Mouse (Mus musculus): ENCODE results near the gene Cps1. TPM values are rescaled to one million over a fixed set of nuclear protein-coding genes. Genes with fewer than 3 reads are reported as not detected.

Gene Cps1
- total and polyA plus RNA-seq, 3 experiments = 0.02 to 0.08 (median 0.05) TPM

DNA sequence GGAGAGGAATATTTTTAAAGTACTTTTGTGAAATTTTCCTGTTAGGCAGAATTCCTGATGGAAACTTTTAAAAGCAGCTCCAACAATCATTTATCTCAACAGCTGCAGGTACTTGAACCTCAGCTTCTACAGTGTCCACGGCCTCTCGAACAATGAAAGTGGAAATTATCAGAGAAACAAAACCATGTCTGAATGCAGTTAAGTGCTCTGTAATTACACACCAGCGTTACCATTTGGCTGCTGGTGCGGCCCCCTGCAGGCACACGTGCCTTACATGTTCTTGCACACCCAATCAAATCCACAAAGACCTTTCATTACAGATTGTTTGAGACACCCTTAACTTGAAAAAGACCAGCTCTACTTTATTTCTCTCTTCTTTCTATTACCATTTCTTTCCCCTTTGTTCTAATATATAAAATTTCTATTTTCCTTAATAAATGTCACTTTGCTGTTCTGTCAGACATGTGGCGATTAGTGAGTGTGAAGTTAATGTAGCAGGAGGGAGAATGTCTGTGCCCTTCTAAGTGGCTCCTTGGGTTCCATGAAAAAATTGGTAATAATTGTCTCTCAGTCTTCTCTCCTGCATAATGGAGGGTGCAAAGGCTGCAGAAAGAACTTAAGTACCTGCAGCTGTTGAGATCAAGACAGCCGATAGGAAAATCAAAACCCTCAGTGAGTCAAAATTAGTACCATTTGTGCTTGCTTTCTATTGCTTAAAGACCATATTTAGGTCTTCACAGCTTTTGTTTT is 112.8 kb downstream of the Cps1 start:
- H3K36me3 ChIP-seq (ENCODE audit: control insufficient read depth, insufficient read depth, low read length) = no peaks in the 10 kb centered on the region
- TF ChIP-seq POLR2A (IDR thresholded peaks at IDR 0.05; ENCODE audit: insufficient read depth, low read depth, low read length) = no peak
- no peak for TF ChIP-seq EP300 (IDR thresholded peaks at IDR 0.05; ENCODE audit: insufficient read depth, low read depth, low read length)
- TF ChIP-seq CTCF (IDR thresholded peaks at IDR 0.05) = no peak
- WGBS = 75% methylated on average over 7 of the region's 7 CpGs
- H3K9ac ChIP-seq (ENCODE audit: low read depth, low read length) = no peak overlapping the region
- H3K27ac ChIP-seq = no peak overlapping the region
- H3K4me1 ChIP-seq (ENCODE audit: control insufficient read depth, insufficient read depth, low read length) = no peaks in the 10 kb centered on the region
- intact Hi-C loops (cut with DNase I) = no loop called here
- no peaks in the 10 kb centered on the region for H3K27me3 ChIP-seq (ENCODE audit: control insufficient read depth, insufficient read depth, low read length)
- no peak for DNase-seq
- no peaks in the 10 kb centered on the region for H3K79me2 ChIP-seq (replicated peaks; ENCODE audit: control insufficient read depth, insufficient read depth, low read length)
- H3K4me3 ChIP-seq = no peak overlapping the region

DNA sequence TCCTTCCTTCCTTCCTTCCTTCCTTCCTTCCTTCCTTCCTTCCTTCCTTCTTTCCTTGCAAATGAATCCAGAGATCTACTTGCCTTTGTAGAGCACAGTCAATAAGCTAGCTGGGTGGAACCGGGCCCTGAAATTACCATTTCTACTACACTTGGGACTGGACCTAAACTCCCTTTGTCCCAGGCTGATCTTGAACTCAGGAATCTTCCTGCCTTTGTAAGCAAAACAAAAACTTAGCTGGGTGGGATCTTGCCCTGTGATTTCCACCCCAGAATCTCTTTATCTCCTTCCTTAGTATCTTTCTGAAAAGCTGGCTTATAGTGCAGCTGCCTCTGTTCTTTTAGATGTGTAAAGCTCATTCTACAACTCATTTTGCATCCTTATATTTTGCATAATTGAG is 115.6 kb downstream of the Cps1 start:
- no peaks in the 10 kb centered on the region for H3K79me2 ChIP-seq (replicated peaks; ENCODE audit: control insufficient read depth, insufficient read depth, low read length)
- H3K27ac ChIP-seq = no peak overlapping the region
- H3K27me3 ChIP-seq (ENCODE audit: control insufficient read depth, insufficient read depth, low read length) = no peaks in the 10 kb centered on the region
- no peak for TF ChIP-seq EP300 (IDR thresholded peaks at IDR 0.05; ENCODE audit: insufficient read depth, low read depth, low read length)
- no peak for TF ChIP-seq POLR2A (IDR thresholded peaks at IDR 0.05; ENCODE audit: insufficient read depth, low read depth, low read length)
- no peak for TF ChIP-seq CTCF (IDR thresholded peaks at IDR 0.05)
- DNase-seq = no peak
- intact Hi-C loops (cut with DNase I) = no loop called here
- H3K4me3 ChIP-seq = no peak overlapping the region
- no peaks in the 10 kb centered on the region for H3K4me1 ChIP-seq (ENCODE audit: control insufficient read depth, insufficient read depth, low read length)
- WGBS = 84% methylated on average over 1 of the region's 1 CpGs
- no peak overlapping the region for H3K9ac ChIP-seq (ENCODE audit: low read depth, low read length)
- H3K36me3 ChIP-seq (ENCODE audit: control insufficient read depth, insufficient read depth, low read length) = no peaks in the 10 kb centered on the region

- intact Hi-C loops (cut with DNase I) = no loop called here
- H3K4me3 ChIP-seq = no peak overlapping the region
- no peak for DNase-seq
- no peak overlapping the region for H3K9ac ChIP-seq (ENCODE audit: low read depth, low read length)
- H3K27ac ChIP-seq = no peak overlapping the region
- no peaks in the 10 kb centered on the region for H3K27me3 ChIP-seq (ENCODE audit: control insufficient read depth, insufficient read depth, low read length)
- WGBS = 66% methylated on average over 1 of the region's 1 CpGs
- H3K79me2 ChIP-seq (replicated peaks; ENCODE audit: control insufficient read depth, insufficient read depth, low read length) = no peaks in the 10 kb centered on the region
- H3K4me1 ChIP-seq (ENCODE audit: control insufficient read depth, insufficient read depth, low read length) = no peaks in the 10 kb centered on the region
- H3K36me3 ChIP-seq (ENCODE audit: control insufficient read depth, insufficient read depth, low read length) = no peaks in the 10 kb centered on the region
- TF ChIP-seq CTCF (IDR thresholded peaks at IDR 0.05) (no peak), EP300 (IDR thresholded peaks at IDR 0.05; ENCODE audit: insufficient read depth, low read depth, low read length) (no peak), POLR2A (IDR thresholded peaks at IDR 0.05; ENCODE audit: insufficient read depth, low read depth, low read length) (no peak)
These were observed 116.1 kb downstream of the Cps1 start for GRCm38 (mm10) chr1:67238941-67239340.

DNA sequence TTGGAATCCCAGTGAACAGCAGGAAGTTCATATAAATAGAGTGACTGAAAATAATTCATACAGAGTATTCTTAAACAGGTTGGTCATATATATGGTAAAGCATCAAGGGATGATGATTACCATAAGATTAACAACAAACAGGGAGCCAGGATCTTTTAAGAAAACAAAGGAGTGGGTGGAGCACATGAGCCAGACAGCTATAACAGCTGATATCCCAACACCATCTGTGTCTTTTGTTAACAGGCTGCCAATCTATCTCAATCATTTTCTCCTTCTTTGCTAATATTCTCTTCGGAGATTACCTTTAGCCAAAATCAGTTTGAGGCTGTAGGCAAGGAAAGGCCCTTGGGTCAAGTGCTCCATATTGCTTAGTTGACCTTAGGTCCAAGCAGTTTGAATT is 142.4 kb downstream of the Cps1 start:
- TF ChIP-seq EP300 (IDR thresholded peaks at IDR 0.05; ENCODE audit: insufficient read depth, low read depth, low read length) (no peak), CTCF (IDR thresholded peaks at IDR 0.05) (no peak), POLR2A (IDR thresholded peaks at IDR 0.05; ENCODE audit: insufficient read depth, low read depth, low read length) (no peak)
- intact Hi-C loops (cut with DNase I) = no loop called here
- no peak overlapping the region for H3K27ac ChIP-seq
- no peaks in the 10 kb centered on the region for H3K27me3 ChIP-seq (ENCODE audit: control insufficient read depth, insufficient read depth, low read length)
- no peaks in the 10 kb centered on the region for H3K36me3 ChIP-seq (ENCODE audit: control insufficient read depth, insufficient read depth, low read length)
- DNase-seq = no peak
- H3K4me1 ChIP-seq (ENCODE audit: control insufficient read depth, insufficient read depth, low read length) = no peaks in the 10 kb centered on the region
- H3K4me3 ChIP-seq = no peak overlapping the region
- WGBS = 67% methylated on average over 1 of the region's 1 CpGs
- no peak overlapping the region for H3K9ac ChIP-seq (ENCODE audit: low read depth, low read length)
- H3K79me2 ChIP-seq (replicated peaks; ENCODE audit: control insufficient read depth, insufficient read depth, low read length) = no peaks in the 10 kb centered on the region

- intact Hi-C loops (cut with DNase I) = no loop called here
- DNase-seq = no peak
- Histone ChIP-seq H3K9ac (ENCODE audit: low read depth, low read length) (no peak overlapping the region), H3K4me1 (ENCODE audit: control insufficient read depth, insufficient read depth, low read length) (no peaks in the 10 kb centered on the region), H3K79me2 (replicated peaks; ENCODE audit: control insufficient read depth, insufficient read depth, low read length) (no peaks in the 10 kb centered on the region), H3K27ac (no peak overlapping the region), H3K36me3 (ENCODE audit: control insufficient read depth, insufficient read depth, low read length) (no peaks in the 10 kb centered on the region), H3K4me3 (no peak overlapping the region), H3K27me3 (ENCODE audit: control insufficient read depth, insufficient read depth, low read length) (no peaks in the 10 kb centered on the region)
- TF ChIP-seq POLR2A (IDR thresholded peaks at IDR 0.05; ENCODE audit: insufficient read depth, low read depth, low read length) = no peak
- no peak for TF ChIP-seq EP300 (IDR thresholded peaks at IDR 0.05; ENCODE audit: insufficient read depth, low read depth, low read length)
- TF ChIP-seq CTCF (IDR thresholded peaks at IDR 0.05) = no peak
These were observed 145.1 kb downstream of the Cps1 start for GRCm38 (mm10) chr1:67267972-67268371.

DNA sequence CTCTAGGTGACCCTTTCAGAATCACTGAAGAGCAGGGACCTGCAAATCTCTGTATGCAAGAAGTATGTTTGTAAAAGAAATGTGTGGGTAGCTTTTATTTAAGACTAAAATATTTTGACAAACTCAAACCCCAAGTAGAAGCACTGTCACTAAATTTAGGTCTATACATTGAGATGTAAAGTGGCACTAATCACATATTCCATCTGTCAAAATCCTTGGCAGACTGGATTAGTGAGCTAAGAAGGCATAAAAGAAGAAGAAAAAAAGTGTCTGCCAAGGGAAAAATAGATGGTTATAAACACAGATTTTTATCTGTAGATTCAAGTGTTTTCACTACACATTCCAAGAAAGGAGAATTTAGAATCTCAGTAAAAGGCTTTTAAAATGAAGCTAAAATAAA is 145.6 kb downstream of the Cps1 start:
- H3K9ac ChIP-seq (ENCODE audit: low read depth, low read length) = no peak overlapping the region
- H3K4me1 ChIP-seq (ENCODE audit: control insufficient read depth, insufficient read depth, low read length) = no peaks in the 10 kb centered on the region
- DNase-seq = no peak
- H3K4me3 ChIP-seq = no peak overlapping the region
- no peak overlapping the region for H3K27ac ChIP-seq
- TF ChIP-seq EP300 (IDR thresholded peaks at IDR 0.05; ENCODE audit: insufficient read depth, low read depth, low read length) = no peak
- no peak for TF ChIP-seq CTCF (IDR thresholded peaks at IDR 0.05)
- no peak for TF ChIP-seq POLR2A (IDR thresholded peaks at IDR 0.05; ENCODE audit: insufficient read depth, low read depth, low read length)
- H3K27me3 ChIP-seq (ENCODE audit: control insufficient read depth, insufficient read depth, low read length) = no peaks in the 10 kb centered on the region
- intact Hi-C loops (cut with DNase I) = no loop called here
- H3K79me2 ChIP-seq (replicated peaks; ENCODE audit: control insufficient read depth, insufficient read depth, low read length) = no peaks in the 10 kb centered on the region
- no peaks in the 10 kb centered on the region for H3K36me3 ChIP-seq (ENCODE audit: control insufficient read depth, insufficient read depth, low read length)
